Mouse (Mus musculus): ENCODE measurements at regions not wholly inside any gene's neighbourhood (a gene's known extent, or its start where the extent isn't known, plus 50 kb on each side); places are given as distances from the start of the nearest gene placed in this dataset.

GRCm38 (mm10) chr10:68851153-68851552 lies 127.7 kb downstream of the Tmem26 start:
- TF ChIP-seq CTCF (IDR thresholded peaks at IDR 0.05; ENCODE audit: extremely low read depth, insufficient read length, insufficient replicate concordance, low read depth, low read length), result no peak
- no peak for TF ChIP-seq POLR2A (IDR thresholded peaks at IDR 0.05; ENCODE audit: low read depth, low read length)
